Mouse (Mus musculus) kidney, adult 2 months (tissue): ENCODE results near the gene Slc22a6.

Experiments
- CTCF ChIP-seq: fragments of 200-500 bp; conservative IDR thresholded peaks from 2 replicates; pipeline ENCODE4 v1.5.1; 2011; ENCODE audit warnings: low read depth, mild to moderate bottlenecking, control low read depth, low read length, moderate library complexity, mixed read lengths; ENCODE audit not compliant: insufficient read depth, insufficient read length
- POLR2A ChIP-seq: fragments of 200-500 bp; IDR thresholded peaks from one replicate; pipeline ENCODE4 v1.6.1; 2011; ENCODE audit warnings: low read depth, low read length, control low read depth

DNA sequence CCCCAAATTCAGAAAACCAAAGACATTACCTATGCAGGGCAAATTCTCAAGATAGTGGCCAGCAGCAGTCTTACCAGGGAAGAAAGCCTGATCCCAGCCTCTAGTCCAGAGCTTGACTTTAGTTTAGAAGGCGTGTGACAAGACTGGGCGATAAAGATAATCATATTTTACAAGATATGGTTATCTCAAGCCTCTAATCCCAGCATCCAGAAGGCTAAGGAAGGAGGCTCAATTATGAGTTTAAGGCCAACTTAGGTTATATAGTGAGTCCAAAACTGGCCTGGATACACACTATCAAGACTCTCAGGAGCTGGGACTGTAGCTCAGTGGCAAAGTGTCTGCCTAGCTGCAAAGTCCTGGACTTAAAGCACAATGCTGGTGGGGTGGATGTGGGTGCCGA, 55.0 kb downstream of the Slc22a6 start:
- TF ChIP-seq POLR2A = no peak
- TF ChIP-seq CTCF = no peak
